Mouse (Mus musculus) liver (tissue): Measurements from ENCODE around the gene Hopx.

Source experiments
- DNase-seq: peaks from one replicate; pipeline ENCODE4 v3.0.0-alpha.2; 2020; ENCODE audit warnings: mixed read lengths

The Hopx gene

DNA sequence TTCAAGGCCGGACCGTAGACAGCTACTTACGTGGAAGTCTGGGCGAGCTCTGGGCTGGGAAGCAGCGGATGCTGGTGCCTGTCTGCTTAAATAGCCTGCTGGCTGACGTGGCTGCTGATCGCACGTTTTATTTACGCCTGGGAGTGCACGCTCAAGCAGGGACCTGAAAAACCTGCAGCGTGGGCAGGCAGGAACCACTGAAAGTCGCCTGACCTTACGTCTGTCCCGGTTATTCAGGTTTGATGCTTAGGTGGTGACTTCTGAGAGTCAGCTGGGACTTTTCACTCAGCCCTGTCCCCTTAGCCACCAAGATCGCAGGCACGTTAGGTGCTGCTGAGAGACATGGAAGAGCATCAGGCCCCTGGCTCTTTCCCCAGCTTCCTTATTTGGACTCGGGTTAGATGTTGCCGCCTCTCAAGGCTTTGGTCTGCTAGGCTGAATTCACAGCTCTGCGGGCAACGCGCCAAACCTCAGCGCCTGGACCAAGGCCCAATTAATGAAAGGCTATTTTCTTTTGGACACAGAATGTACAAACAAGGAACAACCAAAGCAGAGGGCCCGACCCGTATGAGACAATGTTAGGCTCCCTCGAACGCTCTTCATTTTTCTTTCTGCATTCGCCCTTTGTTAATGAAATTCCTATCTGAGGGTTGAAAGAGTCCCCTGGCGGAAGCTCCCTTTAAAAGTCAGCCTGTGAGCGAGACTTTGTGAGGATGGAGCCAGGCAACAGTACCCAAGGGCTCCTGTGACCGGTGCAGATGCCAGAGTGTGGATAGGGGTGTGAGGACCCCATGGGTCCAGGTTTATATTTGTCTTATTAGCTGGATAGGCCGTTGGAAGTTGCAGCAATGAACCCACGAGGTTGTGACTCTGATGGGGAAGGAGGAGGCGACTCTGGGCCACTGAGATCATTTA lies at the start of gene Hopx:
TSS of gene Hopx (minus strand) at position 305 of the 915 bp plus-strand sequence.
- no peak for DNase-seq

DNA sequence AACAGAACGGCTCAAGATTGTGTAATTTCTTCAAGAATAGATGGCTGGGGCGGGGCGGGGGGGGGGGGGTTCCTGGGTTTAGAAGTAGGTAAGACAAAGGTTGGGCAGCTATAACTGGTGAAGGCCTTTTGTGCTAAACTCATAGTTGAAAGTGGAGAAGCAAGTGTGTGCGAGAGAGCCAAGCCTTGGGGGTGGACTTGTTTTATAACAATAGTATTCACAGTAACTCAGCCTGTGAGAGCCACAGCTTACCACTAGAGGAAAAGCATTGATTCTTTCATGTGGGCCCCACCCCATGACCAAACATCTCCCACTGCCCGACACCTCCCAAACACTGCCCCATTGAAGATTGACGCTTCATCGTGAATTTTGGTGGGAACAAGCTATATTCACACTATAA lies 48.7 kb upstream of the Hopx start:
- no peak for DNase-seq

- DNase-seq = no peak
Measured at GRCm38 (mm10) chr5:77162566-77162965, 47.6 kb upstream of the Hopx start.

DNA sequence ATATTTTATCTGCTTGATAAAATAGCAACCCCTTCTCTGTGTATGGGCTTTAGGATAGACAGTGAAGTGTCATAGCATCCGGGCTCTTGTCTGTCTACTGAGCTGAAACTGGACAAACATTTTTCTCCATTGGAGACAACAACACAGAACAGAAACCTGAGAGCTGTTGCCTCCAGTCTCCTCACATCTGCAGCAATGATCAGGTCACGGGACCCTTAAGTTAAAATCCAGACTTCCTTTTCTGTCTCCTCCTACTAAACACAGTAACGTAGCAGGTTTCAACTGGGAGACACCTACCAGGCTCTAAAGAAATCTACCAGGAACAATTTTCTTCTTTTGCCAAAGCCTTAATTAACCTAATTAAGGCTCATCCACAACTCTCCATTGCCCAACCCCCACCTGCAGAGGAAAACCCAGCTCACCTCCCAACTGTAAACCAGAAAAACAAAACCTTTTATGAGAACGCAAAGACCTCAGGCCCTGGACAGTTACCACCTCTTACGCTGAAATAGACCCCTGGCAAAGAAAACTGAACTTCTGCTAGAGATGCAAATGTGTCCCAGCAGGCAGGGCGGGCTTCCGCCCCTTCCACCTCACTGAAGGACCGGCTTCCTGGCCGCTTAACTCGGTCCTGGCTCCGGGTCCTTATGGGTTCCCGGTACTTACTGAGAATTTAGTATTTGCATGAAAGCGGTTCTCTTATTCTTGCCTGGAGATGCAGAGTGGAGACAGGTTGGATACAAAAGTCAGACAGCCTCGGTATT lies 43.0 kb upstream of the Hopx start:
- DNase-seq = no peak

DNA sequence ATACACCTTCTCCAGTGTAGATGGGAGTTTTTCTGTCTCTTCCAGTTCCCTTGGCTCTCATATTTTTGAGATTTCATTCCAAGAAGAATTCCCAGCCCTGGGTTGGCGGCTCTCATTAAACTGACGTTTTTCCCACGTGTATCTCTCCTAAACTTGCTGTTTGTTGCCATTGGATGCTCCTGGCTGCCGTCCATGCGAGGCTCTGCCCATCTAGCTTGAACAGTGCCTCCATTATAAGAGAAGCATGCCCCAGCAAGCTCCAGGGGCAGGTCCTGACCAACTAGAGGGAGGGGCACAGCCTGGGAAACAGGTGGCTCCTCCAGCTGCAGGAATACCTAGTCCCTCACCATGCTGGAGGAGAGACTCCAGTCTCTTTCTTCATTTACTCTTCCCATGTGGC lies 42.0 kb upstream of the Hopx start:
- DNase-seq = no peak

DNA sequence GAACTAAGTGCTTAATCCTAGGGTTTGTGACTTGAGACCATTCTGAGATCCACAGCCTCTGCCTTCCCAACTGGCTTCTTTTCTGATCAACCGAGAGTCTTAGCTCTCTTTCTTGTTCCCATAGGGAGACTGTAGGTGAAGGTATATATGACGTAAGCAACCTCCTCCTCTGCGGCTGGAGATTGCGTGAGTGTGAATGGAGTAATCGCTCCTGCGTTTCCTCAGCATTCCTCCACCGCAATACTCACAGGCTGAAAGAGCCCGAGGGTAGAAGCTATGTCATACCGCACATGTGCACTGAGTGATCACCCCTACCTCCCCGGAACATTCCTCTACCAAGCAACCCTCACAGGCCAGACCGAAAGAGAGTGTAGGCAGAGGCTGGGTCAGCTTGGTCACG lies 40.6 kb upstream of the Hopx start:
- no peak for DNase-seq

DNA sequence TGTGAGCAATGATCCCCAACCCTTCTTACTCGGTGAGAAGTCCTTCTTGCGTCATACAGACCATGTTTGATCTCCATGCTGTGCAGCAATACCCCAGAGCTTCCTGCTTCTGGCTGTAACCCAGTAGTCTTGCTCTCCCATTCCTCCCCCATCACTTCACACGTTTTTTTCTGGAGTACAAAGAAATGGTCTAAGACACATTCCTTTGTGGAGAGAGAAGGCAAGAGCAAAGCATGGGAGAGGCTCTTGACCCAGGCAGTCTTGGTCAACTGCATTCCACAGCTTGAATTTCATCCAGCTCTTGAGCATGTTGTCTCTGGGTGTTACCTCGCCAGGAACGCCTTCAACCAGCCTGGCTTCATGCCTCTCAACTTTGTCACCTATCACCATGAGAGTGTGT lies 39.9 kb upstream of the Hopx start:
- no peak for DNase-seq

DNA sequence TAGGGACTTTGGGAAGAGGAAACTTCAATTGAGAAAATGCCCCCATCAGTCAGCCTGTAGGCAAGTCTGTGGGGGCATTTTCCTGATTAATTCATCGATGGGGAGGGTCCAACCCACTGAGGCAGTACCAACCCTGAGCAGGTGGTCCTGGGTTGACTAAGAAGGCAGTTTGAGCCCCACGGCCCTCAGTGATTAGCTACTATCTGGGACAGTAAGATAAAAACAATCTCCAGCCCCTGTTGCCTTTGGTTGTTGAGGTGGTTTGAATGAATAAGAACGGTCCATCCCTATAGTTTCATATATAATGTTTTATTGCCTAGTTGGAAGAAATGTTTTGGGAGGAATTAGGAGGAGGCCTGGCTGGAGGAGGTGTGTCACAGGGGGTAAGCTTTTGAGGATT lies 36.8 kb upstream of the Hopx start:
- no peak for DNase-seq

DNA sequence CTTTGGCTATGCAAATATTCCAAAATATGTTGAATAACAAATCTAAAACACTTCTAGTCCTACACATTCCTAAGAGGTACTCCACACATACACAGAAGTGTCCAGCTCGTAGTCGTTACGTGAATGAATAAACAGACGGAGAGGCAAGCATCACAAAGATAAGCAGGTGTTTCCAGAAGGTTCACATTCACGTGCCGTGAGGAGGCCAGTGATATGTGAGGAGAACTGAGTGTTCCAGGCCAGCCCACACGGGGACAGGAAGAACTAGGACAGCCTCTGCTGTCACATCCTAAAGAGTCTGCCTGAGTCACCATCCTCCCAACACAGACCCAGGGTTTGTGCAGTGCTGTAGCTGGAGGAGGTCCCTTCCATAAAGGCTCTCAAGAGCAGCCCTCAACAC lies 36.2 kb upstream of the Hopx start:
- DNase-seq = no peak

GRCm38 (mm10) chr5:77148021-77148621 lies 33.2 kb upstream of the Hopx start:
- no peak for DNase-seq

- no peak for DNase-seq
Measured at GRCm38 (mm10) chr5:77146459-77147170, 31.7 kb upstream of the Hopx start.

GRCm38 (mm10) chr5:77144647-77145046 lies 29.7 kb upstream of the Hopx start:
- DNase-seq = no peak

- DNase-seq = no peak
Measured at GRCm38 (mm10) chr5:77143076-77143475, 28.2 kb upstream of the Hopx start.

GRCm38 (mm10) chr5:77141336-77141735 lies 26.4 kb upstream of the Hopx start:
- no peak for DNase-seq

DNA sequence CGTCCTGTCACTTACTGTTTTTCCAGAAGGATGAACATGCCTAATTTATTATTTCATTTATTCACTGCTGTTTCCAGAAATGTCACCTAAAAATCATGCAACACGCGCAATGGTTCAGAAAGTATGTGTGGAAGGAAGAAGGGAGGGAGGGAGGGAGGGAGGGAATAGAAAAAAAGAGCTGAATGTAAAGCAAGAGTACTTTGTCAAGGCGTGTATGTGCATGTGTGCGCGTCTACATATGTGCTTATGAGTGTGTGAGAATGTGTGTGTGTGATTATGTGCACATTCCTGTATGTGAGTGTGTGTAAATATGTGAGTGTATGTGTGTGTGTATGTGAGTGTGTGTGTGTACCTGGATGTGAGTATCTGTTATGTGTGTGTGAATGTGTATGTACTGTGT lies 25.9 kb upstream of the Hopx start:
- DNase-seq = no peak

DNA sequence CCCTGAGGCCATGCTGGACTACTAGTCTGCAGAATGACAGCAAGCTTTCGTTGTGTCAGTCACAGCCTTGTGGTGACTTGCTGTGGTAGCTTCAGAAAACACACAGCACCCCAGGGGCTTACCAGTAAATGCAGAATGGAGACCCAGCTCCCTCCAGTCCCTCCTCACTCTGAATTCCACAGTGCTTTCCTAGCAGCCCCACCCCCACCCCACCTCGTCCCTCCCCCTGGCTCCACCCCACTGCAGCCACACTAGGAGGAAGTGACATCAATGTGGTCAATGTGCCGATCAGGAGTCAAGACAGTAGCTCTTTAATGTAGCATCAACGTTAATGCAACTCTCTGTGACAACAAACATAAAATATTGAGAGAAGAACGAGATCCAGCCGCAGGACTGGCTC lies 25.2 kb upstream of the Hopx start:
- DNase-seq = peak; percentile 56

- no peak for DNase-seq
Measured at GRCm38 (mm10) chr5:77137701-77138265, 22.9 kb upstream of the Hopx start.

DNA sequence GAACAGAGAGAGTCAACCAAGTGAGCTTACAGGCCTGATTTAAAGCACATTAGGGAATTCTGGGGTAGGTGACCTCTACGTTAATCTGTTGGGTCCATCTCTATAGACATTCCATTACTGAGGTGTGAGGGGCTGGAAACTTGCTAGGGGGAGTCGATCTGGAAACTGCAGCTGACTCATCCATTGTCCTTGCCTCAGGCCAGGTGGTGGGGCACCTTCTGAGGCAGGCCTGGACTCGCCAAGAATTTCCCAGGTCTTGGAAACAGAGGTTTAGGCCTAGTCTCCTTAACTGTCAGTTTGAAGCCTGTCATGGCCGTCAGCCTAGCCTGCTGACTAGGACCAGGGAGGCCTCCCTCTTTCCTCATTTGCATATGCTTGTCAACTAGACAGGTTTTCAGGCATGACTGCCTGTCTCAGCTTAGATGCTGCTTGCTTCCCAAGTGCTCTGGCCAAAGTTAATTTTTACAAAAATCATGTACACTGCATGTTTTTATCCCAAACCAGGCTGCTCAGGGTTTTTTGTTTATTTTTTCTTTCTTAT lies 21.8 kb upstream of the Hopx start:
- no peak for DNase-seq

DNA sequence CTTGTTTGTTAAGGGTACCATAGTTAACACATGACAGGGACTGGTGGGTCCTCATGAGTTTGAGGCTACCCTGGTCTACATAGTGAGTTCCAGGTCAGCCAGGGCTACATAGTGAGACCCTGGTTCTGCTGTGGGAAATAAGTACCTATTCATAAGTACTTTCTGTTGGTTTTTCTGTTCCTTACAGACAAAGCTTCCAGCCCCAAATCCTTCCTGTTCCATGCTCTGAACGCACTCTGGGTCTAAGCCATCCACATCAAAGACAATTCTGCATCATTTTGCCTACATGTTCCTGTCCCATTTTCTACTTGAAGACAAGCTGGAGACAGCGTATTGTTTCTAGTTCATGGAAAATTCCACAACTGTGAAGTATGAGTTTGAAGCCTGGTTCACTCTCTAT lies 20.0 kb upstream of the Hopx start:
- DNase-seq = no peak

GRCm38 (mm10) chr5:77134465-77134864 lies 19.5 kb upstream of the Hopx start:
- peak; percentile 50 for DNase-seq

DNA sequence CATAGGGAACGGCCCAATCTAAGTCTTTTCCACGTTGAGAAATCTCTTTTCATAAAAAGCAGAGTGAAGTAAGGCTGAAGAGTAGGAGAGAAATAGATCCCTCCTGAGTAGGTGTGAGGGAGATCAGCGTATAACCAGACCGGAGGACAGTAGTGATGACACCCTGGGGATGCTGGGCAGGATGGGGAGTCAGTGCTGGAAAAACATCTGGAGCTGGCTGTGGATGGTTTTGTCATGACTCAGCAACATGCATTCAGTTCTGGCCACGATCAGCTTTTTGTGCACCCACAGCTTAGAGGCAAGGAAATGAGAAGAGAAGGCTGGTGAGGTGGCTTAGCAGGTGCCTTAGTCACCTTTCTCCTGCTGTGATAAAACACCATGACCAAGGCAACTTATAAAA lies 19.0 kb upstream of the Hopx start:
- DNase-seq = no peak

DNA sequence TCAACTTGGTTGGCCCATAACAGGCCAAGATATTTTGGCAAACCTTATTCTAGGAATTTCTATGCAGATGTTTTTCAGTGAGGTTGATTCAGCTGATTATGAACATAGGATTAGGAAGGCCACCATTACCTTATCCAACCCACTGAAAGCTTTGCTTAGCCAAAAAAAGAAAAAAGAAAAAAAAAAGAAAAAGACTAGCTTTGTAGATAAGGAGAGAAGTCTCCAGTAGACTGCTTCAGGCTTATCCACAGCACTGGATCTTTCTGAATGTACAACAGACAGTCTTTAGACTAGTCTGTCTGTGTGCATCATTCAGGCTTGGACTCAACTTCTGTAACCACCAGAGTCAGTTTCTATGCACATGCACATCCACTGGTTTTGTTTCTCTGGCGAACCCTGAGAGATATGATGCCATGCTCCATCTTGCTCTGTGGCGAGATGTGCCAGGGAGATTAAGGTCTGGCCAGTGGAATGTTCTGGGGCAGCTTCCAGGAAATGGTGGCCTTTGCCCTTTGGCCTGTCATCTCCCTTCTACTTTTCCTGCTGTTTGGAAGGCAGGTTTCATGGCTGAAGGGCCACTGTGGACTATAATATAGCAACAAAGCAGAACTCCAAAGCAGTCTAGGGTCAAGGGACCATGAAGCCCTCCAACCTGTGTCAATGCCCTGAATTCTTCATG lies 17.7 kb upstream of the Hopx start:
- no peak for DNase-seq
